Mouse (Mus musculus) C2C12 (cell line): ENCODE measurements around the gene Midn.

Source experiments
- CEBPB ChIP-seq: IDR thresholded peaks from one replicate; pipeline ENCODE4 v1.6.1; 2011; ENCODE audit warnings: low read depth, mild to moderate bottlenecking, control low read depth, moderate library complexity
- CTCF ChIP-seq: IDR thresholded peaks from one replicate; pipeline ENCODE4 v1.5.1; 2011; ENCODE audit not compliant: control insufficient read depth, insufficient read depth, insufficient read length
- FOSL1 ChIP-seq: IDR thresholded peaks from one replicate; pipeline ENCODE4 v1.8.0; 2011; ENCODE audit warnings: mild to moderate bottlenecking, low read length; ENCODE audit not compliant: poor library complexity, insufficient read depth, severe bottlenecking
- MAX ChIP-seq: IDR thresholded peaks from one replicate; pipeline ENCODE4 v1.6.1; 2011; ENCODE audit warnings: mild to moderate bottlenecking, control low read depth
- MYOD1 ChIP-seq: IDR thresholded peaks from one replicate; pipeline ENCODE4 v1.6.1; 2011; ENCODE audit warnings: low read depth; ENCODE audit not compliant: control insufficient read depth, insufficient read length
- MYOG ChIP-seq: IDR thresholded peaks from one replicate; pipeline ENCODE4 v1.6.1; 2011; ENCODE audit not compliant: control insufficient read depth, insufficient read length; ENCODE audit errors: extremely low read depth
- USF1 ChIP-seq: IDR thresholded peaks from one replicate; pipeline ENCODE4 v1.6.1; 2011; ENCODE audit warnings: low read depth, mild to moderate bottlenecking, control low read depth, moderate library complexity

DNA sequence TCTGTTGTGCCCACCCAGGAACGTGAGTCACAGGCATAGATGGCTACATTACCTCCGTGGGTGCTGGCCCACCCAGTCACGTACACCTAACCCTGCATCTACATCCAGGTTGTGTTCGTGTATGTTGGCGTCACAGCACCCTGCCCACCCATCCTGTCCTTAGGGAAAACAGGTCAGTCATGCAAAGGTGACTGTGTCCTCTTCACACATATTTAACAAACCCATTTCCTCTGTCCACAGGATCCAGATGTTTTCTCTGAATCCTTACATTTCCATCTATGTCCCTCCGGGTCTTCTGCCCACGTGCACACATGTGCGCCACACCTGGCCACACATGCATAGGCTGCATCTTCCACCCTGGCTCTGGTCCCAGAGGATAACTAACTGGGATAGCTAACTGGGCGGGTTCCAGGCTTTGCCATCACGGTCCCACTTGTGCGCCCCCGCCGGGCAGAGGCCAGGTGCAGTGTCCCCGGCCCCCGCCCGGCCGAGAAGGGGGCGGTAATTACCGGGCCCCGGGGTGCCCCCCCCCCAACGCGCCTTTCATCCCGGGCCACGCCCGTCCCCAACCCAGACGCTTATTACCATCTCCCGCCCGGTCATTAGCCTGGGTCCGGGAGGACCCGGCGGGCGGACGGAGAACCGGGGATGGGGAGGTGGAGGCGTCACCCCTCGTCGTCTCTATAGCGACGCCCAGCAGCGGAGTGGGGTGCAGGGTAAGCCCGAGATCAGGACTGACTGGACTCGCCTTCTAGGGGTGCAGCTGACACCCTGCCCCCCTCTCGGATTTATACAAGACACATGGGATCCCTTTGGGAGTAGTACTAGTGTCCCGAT is 16.3 kb downstream of the Midn start:
- TF ChIP-seq CTCF (no peak), MAX (peak; percentile 84), MYOD1 (no peak), USF1 (no peak), MYOG (no peak), FOSL1 (no peak), CEBPB (no peak)
